Mouse (Mus musculus) liver, postnatal 0 days (tissue): ENCODE measurements around the gene Akap12. TPM values are rescaled to one million over a fixed set of nuclear protein-coding genes. Genes with fewer than 3 reads are reported as not detected.
A peak's percentile ranks its signal among the peaks of the same experiment; 100 is the strongest.

Experiments
- ATAC-seq: fragments of 200-750 bp; cut with Nextera tagmentation; 2 replicates; pipeline ENCODE4 v1.8.0; 2017; ENCODE audit warnings: mild to moderate bottlenecking, moderate library complexity
- DNase-seq: peaks from one replicate; pipeline ENCODE4 v3.0.0-alpha.2; 2016
- H3K27ac ChIP-seq: fragments of 300-500 bp; sonication (generic); 2 replicates; pipeline ENCODE4 v1.5.1; 2014; ENCODE audit warnings: antibody characterized with exemption, moderate library complexity, mild to moderate bottlenecking, low read depth
- H3K27me3 ChIP-seq: fragments of 300-500 bp; sonication (generic); 2 replicates; pipeline ENCODE4 v1.6.1; 2014; ENCODE audit warnings: low read length, control low read depth, mixed read lengths; ENCODE audit not compliant: insufficient read depth
- H3K36me3 ChIP-seq: fragments of 300-500 bp; sonication (generic); replicated peaks from 2 replicates; pipeline ENCODE4 v1.6.1; 2014; ENCODE audit warnings: mild to moderate bottlenecking, control low read depth, low read length, moderate library complexity, mixed read lengths; ENCODE audit not compliant: insufficient read depth
- H3K4me1 ChIP-seq: fragments of 300-500 bp; sonication (generic); 2 replicates; pipeline ENCODE4 v1.6.1; 2014; ENCODE audit warnings: antibody characterized with exemption, mild to moderate bottlenecking, control low read depth; ENCODE audit not compliant: insufficient read depth
- H3K4me2 ChIP-seq: fragments of 300-500 bp; sonication (generic); 2 replicates; pipeline ENCODE4 v1.6.1; 2014; ENCODE audit warnings: low read depth, mild to moderate bottlenecking, low read length, moderate library complexity, mixed read lengths
- H3K4me3 ChIP-seq: fragments of 300-500 bp; sonication (generic); 2 replicates; pipeline ENCODE4 v1.5.1; 2014; ENCODE audit warnings: low read depth, low read length
- H3K9ac ChIP-seq: fragments of 300-500 bp; sonication (generic); replicated peaks from 2 replicates; pipeline ENCODE4 v1.6.1; 2014; ENCODE audit warnings: mild to moderate bottlenecking, moderate library complexity
- H3K9me3 ChIP-seq: fragments of 300-500 bp; sonication (generic); 2 replicates; pipeline ENCODE4 v1.6.1; 2016; ENCODE audit warnings: mild to moderate bottlenecking, control low read depth, low read length, mixed read lengths
- CTCF ChIP-seq: sonication (generic); IDR thresholded peaks from 2 replicates; pipeline ENCODE4 v1.5.1; 2016; ENCODE audit warnings: antibody characterized with exemption, low read depth
- EP300 ChIP-seq: IDR thresholded peaks from 2 replicates; pipeline ENCODE4 v1.6.1; 2016; ENCODE audit warnings: antibody characterized with exemption, low read depth, mild to moderate bottlenecking
- WGBS: fragments of 180-500 bp; shearing (Covaris S2); extraction: QIAGEN DNeasy Blood & Tissue Kit; methylation state at CpG from one replicate; pipeline ENCODE4 v1.1.7; 2014; ENCODE audit not compliant: insufficient replicate concordance; 5-methylcytosine and 5-hydroxymethylcytosine counted together
- polyA plus RNA-seq: library from polyadenylated mRNA; unstranded; fragments of >200 nt; fragmentation: Nextera tagmentation; extraction: Ambion mirVana; gene quantifications from 2 replicates; pipeline ENCODE4 v1.2.1, GENCODE M21; 2015

Gene Akap12
- polyA plus RNA-seq, 1 experiment from 2014 or later: 3.9 TPM

DNA sequence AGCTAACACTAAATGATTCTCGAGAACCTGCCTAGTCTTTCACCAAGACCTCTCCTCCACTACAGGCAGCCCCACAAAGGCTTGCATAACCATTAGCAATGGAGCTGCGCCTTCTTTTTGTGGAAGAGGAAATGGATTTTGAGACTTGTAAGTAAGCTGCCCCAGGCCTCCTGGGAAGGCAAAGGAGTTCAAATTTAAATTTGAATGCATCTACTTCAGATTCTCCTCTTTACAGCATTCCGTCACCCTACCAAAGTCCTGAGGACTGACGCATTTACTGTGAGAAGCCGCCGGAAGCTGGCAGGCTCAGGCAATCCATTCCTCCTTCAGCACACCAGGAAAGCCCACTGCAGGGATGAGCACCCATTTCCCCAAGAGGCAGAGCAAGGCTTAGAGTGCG lies 109.1 kb downstream of the Akap12 start:
- 73% methylated on average over 7 of the region's 7 CpGs for WGBS
- no peak for ATAC-seq
- Histone ChIP-seq H3K9me3 (no peaks in the 10 kb centered on the region), H3K36me3 (peaks cover 17% of the 10 kb centered on the region), H3K4me1 (no peaks in the 10 kb centered on the region), H3K4me2 (no peak overlapping the region), H3K9ac (no peak overlapping the region), H3K27ac (no peak overlapping the region), H3K4me3 (no peak overlapping the region), H3K27me3 (no peaks in the 10 kb centered on the region)
- TF ChIP-seq CTCF: no peak
- TF ChIP-seq EP300: no peak
- DNase-seq: no peak

DNA sequence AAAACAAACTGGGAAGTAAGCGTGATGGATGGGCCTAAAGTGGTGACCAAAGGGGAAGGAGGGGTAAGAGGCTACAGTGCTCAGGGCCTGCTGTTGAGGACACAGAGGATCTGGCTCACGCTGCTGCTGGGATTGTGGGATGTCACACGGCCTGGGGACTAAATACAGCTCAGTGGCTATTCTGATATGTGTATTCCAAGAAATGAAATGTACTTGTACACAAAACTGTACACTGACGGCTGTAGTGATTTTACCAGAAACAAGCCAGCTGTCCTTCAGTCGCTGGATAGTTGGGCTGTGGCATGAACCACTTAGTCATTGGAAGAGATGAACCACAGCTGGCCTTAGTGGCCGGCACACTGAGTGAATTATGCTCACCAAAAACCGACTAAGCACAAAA lies 110.3 kb downstream of the Akap12 start:
- no peak overlapping the region for H3K4me2 ChIP-seq
- H3K4me1 ChIP-seq: no peaks in the 10 kb centered on the region
- no peak overlapping the region for H3K9ac ChIP-seq
- ATAC-seq (no peak), DNase-seq (no peak)
- no peak for TF ChIP-seq CTCF
- TF ChIP-seq EP300: no peak
- no peak overlapping the region for H3K27ac ChIP-seq
- peaks cover 8% of the 10 kb centered on the region for H3K36me3 ChIP-seq
- WGBS: 68% methylated on average over 7 of the region's 7 CpGs
- H3K9me3 ChIP-seq: no peaks in the 10 kb centered on the region
- no peak overlapping the region for H3K4me3 ChIP-seq
- H3K27me3 ChIP-seq: no peaks in the 10 kb centered on the region

DNA sequence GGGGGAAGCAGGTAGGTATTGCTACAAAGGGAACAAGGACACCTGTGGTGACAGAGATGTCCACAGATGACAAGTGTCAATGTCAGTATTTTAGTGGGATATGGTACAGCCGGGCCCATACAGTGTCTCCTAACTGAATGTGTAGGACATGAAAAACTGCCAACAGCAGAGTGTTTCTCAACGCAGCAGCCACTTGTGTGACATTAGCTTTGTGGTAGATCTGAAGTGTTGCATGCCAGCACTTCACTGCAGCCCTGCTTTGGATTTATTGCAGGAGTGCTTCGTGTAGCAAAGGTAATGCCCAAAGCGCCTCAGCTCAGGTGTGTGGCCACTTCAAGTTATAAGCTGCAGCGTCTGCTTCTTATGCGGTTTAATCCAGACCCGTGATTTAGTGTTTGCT lies 110.8 kb downstream of the Akap12 start:
- no peak overlapping the region for H3K4me3 ChIP-seq
- no peak for TF ChIP-seq EP300
- no peak for TF ChIP-seq CTCF
- WGBS: 79% methylated on average over 7 of the region's 7 CpGs
- no peaks in the 10 kb centered on the region for H3K4me1 ChIP-seq
- DNase-seq (no peak), ATAC-seq (no peak)
- no peak overlapping the region for H3K27ac ChIP-seq
- H3K27me3 ChIP-seq: no peaks in the 10 kb centered on the region
- no peaks in the 10 kb centered on the region for H3K9me3 ChIP-seq
- H3K36me3 ChIP-seq: peaks cover 7% of the 10 kb centered on the region
- no peak overlapping the region for H3K4me2 ChIP-seq
- no peak overlapping the region for H3K9ac ChIP-seq

DNA sequence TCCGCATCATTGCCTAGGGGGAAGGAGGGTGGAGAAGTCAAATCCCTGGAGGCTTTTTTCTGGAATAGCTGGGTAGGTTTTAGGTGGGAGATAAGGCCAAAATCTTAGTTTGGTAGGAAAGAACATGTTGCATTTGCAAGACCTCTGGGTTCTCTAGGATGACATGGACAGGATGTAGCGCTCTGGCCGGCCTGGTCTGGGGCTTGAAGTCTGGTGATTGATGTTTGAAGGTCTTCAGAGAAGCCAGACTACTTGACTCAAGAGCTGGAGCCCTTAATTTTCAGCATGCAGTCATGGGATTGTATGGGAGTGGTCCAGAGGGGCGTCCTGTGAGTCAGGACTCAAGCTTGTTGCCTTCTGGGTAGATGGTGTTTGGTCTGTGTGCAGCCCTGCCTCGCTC lies 114.6 kb downstream of the Akap12 start:
- ATAC-seq (no peak), DNase-seq (no peak)
- H3K27me3 ChIP-seq: no peaks in the 10 kb centered on the region
- 90% methylated on average over 5 of the region's 5 CpGs for WGBS
- H3K4me1 ChIP-seq: peaks cover 15% of the 10 kb centered on the region; the same call in 1 of the 2 replicates
- no peak overlapping the region for H3K27ac ChIP-seq
- no peak overlapping the region for H3K4me3 ChIP-seq
- no peak overlapping the region for H3K4me2 ChIP-seq
- no peaks in the 10 kb centered on the region; the same call in 1 of the 2 replicates for H3K36me3 ChIP-seq
- no peak overlapping the region for H3K9ac ChIP-seq
- no peaks in the 10 kb centered on the region for H3K9me3 ChIP-seq
- TF ChIP-seq CTCF (no peak), EP300 (no peak)

DNA sequence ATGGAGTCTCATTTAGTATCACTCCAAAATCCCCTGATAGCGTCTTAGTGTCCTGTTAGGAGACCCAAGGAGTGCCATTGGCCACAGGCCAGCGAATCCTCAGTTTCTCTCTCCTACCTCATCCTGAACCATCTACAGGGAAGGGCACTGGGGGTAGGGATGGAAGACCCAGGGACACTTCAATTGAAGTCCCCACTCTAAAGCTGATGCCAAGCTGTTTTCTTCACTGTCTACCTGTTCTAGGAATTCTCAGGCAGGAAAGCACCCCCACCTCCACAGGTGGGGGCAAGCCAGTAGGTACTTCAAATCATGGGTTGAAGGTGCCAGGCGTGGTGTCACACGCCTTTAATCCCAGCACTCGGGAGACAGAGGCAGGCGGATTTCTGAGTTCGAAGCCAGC lies 118.1 kb downstream of the Akap12 start:
- 87% methylated on average over 7 of the region's 7 CpGs for WGBS
- H3K9me3 ChIP-seq: no peaks in the 10 kb centered on the region
- no peak for DNase-seq
- H3K27ac ChIP-seq: no peak overlapping the region
- peaks cover 22% of the 10 kb centered on the region; the same call in 1 of the 2 replicates for H3K4me1 ChIP-seq
- ATAC-seq: no peak
- H3K36me3 ChIP-seq: no peaks in the 10 kb centered on the region
- H3K4me2 ChIP-seq: no peak overlapping the region
- no peaks in the 10 kb centered on the region for H3K27me3 ChIP-seq
- no peak overlapping the region for H3K9ac ChIP-seq
- TF ChIP-seq CTCF (no peak), EP300 (no peak)
- no peak overlapping the region for H3K4me3 ChIP-seq

DNA sequence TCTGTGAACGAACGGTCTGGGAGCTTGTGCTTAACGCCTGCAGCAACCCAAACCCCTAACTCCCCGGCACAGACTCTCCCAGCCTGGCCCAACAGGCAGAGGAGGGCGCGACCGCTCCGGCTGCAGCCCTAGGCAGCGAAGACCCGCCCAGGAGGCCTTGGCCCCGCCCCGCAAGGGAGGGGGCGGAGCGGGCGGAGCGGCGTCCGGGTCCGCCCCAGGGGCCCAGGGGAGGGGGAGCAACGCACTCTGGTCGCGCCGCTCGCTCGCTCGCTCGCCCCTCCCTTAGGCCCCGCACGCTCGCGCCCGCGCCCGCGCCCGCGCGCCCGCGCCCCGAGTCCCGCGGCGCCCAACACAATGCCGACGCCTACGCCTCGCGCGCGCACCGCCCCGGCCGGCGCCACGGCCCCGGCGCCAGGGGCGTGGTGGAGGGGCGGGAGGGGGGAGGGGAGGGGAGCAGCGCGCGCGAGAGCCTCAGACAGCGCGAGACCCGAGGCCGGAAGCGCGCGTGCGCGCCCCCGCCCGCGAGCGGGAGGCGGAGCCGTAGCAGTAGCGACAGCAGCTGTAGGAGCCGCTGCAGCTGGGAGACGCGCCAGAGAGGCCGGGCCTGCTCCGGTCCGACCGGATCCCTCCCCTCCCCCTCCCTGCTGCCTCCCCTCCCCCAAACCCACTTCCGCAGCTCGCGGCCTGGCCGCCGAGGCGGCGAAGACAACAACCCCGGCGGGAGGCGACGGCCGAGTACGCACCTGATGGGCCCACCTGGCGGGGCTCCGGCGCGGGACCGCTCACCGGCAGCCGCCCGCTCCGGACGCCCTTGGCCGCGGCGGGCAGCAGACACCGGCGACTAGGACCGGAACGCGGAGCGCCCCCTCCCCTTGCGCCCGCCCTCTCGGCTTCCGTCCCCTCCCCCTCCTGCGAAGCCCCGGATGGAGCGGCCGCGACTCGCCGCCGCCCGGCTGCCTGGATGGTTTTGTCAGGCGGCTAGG lies 120.7 kb downstream of the Akap12 start:
- H3K27me3 ChIP-seq: no peaks in the 10 kb centered on the region
- peaks cover 45% of the 10 kb centered on the region for H3K4me1 ChIP-seq
- ATAC-seq (peak; percentile 94), DNase-seq (peak; percentile 97)
- H3K36me3 ChIP-seq: no peaks in the 10 kb centered on the region
- under 1% methylated on average over 29 of the region's 133 CpGs for WGBS
- peak overlapping the region; percentile 93 for H3K9ac ChIP-seq
- peak overlapping the region; percentile 90 for H3K4me3 ChIP-seq
- peak overlapping the region; percentile 98 for H3K27ac ChIP-seq
- H3K4me2 ChIP-seq: peak overlapping the region; percentile 97
- H3K9me3 ChIP-seq: no peaks in the 10 kb centered on the region
- TF ChIP-seq EP300: no peak
- peak; percentile 23; the same call in 1 of the 2 replicates for TF ChIP-seq CTCF
